Mouse (Mus musculus): ENCODE data around the gene Gm2a.

GRCm38 (mm10) chr11:55060802-55061201 is 37.1 kb upstream of the Gm2a start:
- no peak for TF ChIP-seq POLR2A (IDR thresholded peaks at IDR 0.05; ENCODE audit: borderline replicate concordance, control insufficient read depth, low read depth, low read length)
- TF ChIP-seq CTCF (IDR thresholded peaks at IDR 0.05; ENCODE audit: control insufficient read depth, insufficient read depth, low read length), result no peak

Measured in bone marrow, adult 2 months (tissue).